Mouse (Mus musculus) stomach, embryonic 15.5 days (tissue): ENCODE data around the gene Hes1. TPM values are rescaled to one million over a fixed set of nuclear protein-coding genes. Genes with fewer than 3 reads are reported as not detected.

Experiments used
- ATAC-seq: fragments of 200-750 bp; cut with Nextera tagmentation; 2 replicates; pipeline ENCODE4 v1.8.0; 2017; ENCODE audit warnings: low read depth, moderate number of reproducible peaks, moderate TSS enrichment; ENCODE audit not compliant: insufficient read depth, low FRiP score
- H3K27ac ChIP-seq: fragments of 300-500 bp; sonication (generic); 2 replicates; pipeline ENCODE4 v1.5.1; 2015; ENCODE audit warnings: mild to moderate bottlenecking, inconsistent platforms
- H3K27me3 ChIP-seq: fragments of 300-500 bp; sonication (generic); replicated peaks from 2 replicates; pipeline ENCODE4 v1.6.1; 2015; ENCODE audit warnings: inconsistent platforms
- H3K36me3 ChIP-seq: fragments of 300-500 bp; sonication (generic); 2 replicates; pipeline ENCODE4 v1.6.1; 2015; ENCODE audit warnings: inconsistent platforms
- H3K4me1 ChIP-seq: fragments of 300-500 bp; sonication (generic); 2 replicates; pipeline ENCODE4 v1.6.1; 2015; ENCODE audit warnings: inconsistent platforms
- H3K4me2 ChIP-seq: fragments of 300-500 bp; sonication (generic); 2 replicates; pipeline ENCODE4 v1.6.1; 2015; ENCODE audit warnings: mild to moderate bottlenecking, inconsistent platforms
- H3K4me3 ChIP-seq: fragments of 300-500 bp; sonication (generic); replicated peaks from 2 replicates; pipeline ENCODE4 v1.5.1; 2015; ENCODE audit warnings: inconsistent platforms
- H3K9ac ChIP-seq: fragments of 300-500 bp; sonication (generic); 2 replicates; pipeline ENCODE4 v1.6.1; 2015; ENCODE audit warnings: inconsistent platforms
- H3K9me3 ChIP-seq: fragments of 300-500 bp; sonication (generic); 2 replicates; pipeline ENCODE4 v1.6.1; 2016; ENCODE audit warnings: inconsistent platforms
- WGBS: fragments of 180-500 bp; shearing (Covaris S2); methylation state at CpG from one replicate; pipeline ENCODE4 v1.1.7; 2015; 5-methylcytosine and 5-hydroxymethylcytosine counted together
- polyA plus RNA-seq: library from polyadenylated mRNA; unstranded; fragments of >200 nt; fragmentation: Nextera tagmentation; extraction: Ambion mirVana; gene quantifications from 2 replicates; pipeline ENCODE4 v1.2.1, GENCODE M21; 2015

The Hes1 gene
- polyA plus RNA-seq, 1 experiment from 2014 or later = 64.4 TPM

GRCm38 (mm10) chr16:30034521-30034920 lies 29.7 kb upstream of the Hes1 start:
- H3K4me1 ChIP-seq = peaks cover 18% of the 10 kb centered on the region
- WGBS = 26% methylated on average over 6 of the region's 6 CpGs
- no peaks in the 10 kb centered on the region for H3K36me3 ChIP-seq
- 0 out of 2 replicates have a peak, but pooled peaks have one; percentile 51 for ATAC-seq
- H3K9ac ChIP-seq = no peak overlapping the region
- H3K27ac ChIP-seq = peak overlapping the region; percentile 41
- no peaks in the 10 kb centered on the region for H3K9me3 ChIP-seq
- no peak overlapping the region for H3K4me3 ChIP-seq
- no peaks in the 10 kb centered on the region for H3K27me3 ChIP-seq
- H3K4me2 ChIP-seq = no peak overlapping the region

- H3K27ac ChIP-seq = peak overlapping the region; percentile 16; the same call in 1 of the 2 replicates
- 69% methylated on average over 5 of the region's 5 CpGs for WGBS
- H3K4me3 ChIP-seq = no peak overlapping the region
- no peaks in the 10 kb centered on the region for H3K27me3 ChIP-seq
- H3K4me1 ChIP-seq = peaks cover 17% of the 10 kb centered on the region
- ATAC-seq = no peak
- H3K9me3 ChIP-seq = no peaks in the 10 kb centered on the region
- H3K4me2 ChIP-seq = no peak overlapping the region
- no peaks in the 10 kb centered on the region for H3K36me3 ChIP-seq
- no peak overlapping the region for H3K9ac ChIP-seq
These were observed 29.2 kb upstream of the Hes1 start for GRCm38 (mm10) chr16:30034979-30035440.

- no peak overlapping the region for H3K4me3 ChIP-seq
- ATAC-seq = no peak
- WGBS = 76% methylated on average over 3 of the region's 3 CpGs
- no peak overlapping the region for H3K4me2 ChIP-seq
- no peaks in the 10 kb centered on the region for H3K9me3 ChIP-seq
- no peak overlapping the region for H3K9ac ChIP-seq
- H3K27ac ChIP-seq = no peak overlapping the region
- no peaks in the 10 kb centered on the region for H3K27me3 ChIP-seq
- H3K4me1 ChIP-seq = peaks cover 16% of the 10 kb centered on the region
- H3K36me3 ChIP-seq = no peaks in the 10 kb centered on the region
These were observed 28.1 kb upstream of the Hes1 start for GRCm38 (mm10) chr16:30036104-30036503.

- no peaks in the 10 kb centered on the region for H3K27me3 ChIP-seq
- no peak overlapping the region for H3K4me3 ChIP-seq
- no peak overlapping the region for H3K9ac ChIP-seq
- no peaks in the 10 kb centered on the region for H3K9me3 ChIP-seq
- H3K4me1 ChIP-seq = peaks cover 13% of the 10 kb centered on the region
- no peak overlapping the region for H3K4me2 ChIP-seq
- ATAC-seq = peak; percentile 56; the same call in 1 of the 2 replicates
- H3K36me3 ChIP-seq = no peaks in the 10 kb centered on the region
- H3K27ac ChIP-seq = no peak overlapping the region
- 37% methylated on average over 15 of the region's 17 CpGs for WGBS
These were observed 25.3 kb upstream of the Hes1 start for GRCm38 (mm10) chr16:30038663-30039593.

- no peak overlapping the region for H3K4me3 ChIP-seq
- peaks cover 6% of the 10 kb centered on the region; the same call in 1 of the 2 replicates for H3K4me1 ChIP-seq
- 71% methylated on average over 2 of the region's 2 CpGs for WGBS
- H3K36me3 ChIP-seq = no peaks in the 10 kb centered on the region
- H3K27ac ChIP-seq = no peak overlapping the region
- no peaks in the 10 kb centered on the region for H3K9me3 ChIP-seq
- ATAC-seq = no peak
- no peak overlapping the region for H3K4me2 ChIP-seq
- H3K27me3 ChIP-seq = no peaks in the 10 kb centered on the region
- H3K9ac ChIP-seq = no peak overlapping the region
These were observed 24.3 kb upstream of the Hes1 start for GRCm38 (mm10) chr16:30039841-30040240.

- Histone ChIP-seq H3K4me2 (no peak overlapping the region), H3K27ac (no peak overlapping the region), H3K4me3 (no peak overlapping the region), H3K27me3 (no peaks in the 10 kb centered on the region), H3K36me3 (no peaks in the 10 kb centered on the region), H3K9ac (no peak overlapping the region), H3K9me3 (no peaks in the 10 kb centered on the region), H3K4me1 (0 out of 2 replicates have a peak, but pooled peaks cover 8% of the 10 kb centered on the region)
- WGBS = 70% methylated on average over 4 of the region's 4 CpGs
- ATAC-seq = no peak
These were observed 21.3 kb upstream of the Hes1 start for GRCm38 (mm10) chr16:30042859-30043258.

- ATAC-seq = peak; percentile 91
- no peak overlapping the region for H3K4me3 ChIP-seq
- peak overlapping the region; percentile 76 for H3K27ac ChIP-seq
- 0 out of 2 replicates have a peak, but pooled peaks cover 5% of the 10 kb centered on the region for H3K4me1 ChIP-seq
- no peaks in the 10 kb centered on the region for H3K27me3 ChIP-seq
- H3K36me3 ChIP-seq = no peaks in the 10 kb centered on the region
- no peak overlapping the region for H3K4me2 ChIP-seq
- no peaks in the 10 kb centered on the region for H3K9me3 ChIP-seq
- H3K9ac ChIP-seq = no peak overlapping the region
- WGBS = 42% methylated on average over 5 of the region's 5 CpGs
These were observed 18.6 kb upstream of the Hes1 start for GRCm38 (mm10) chr16:30045615-30046014.

- no peak for ATAC-seq
- WGBS = 80% methylated on average over 7 of the region's 7 CpGs
- Histone ChIP-seq H3K9me3 (no peaks in the 10 kb centered on the region), H3K4me2 (no peak overlapping the region), H3K4me1 (0 out of 2 replicates have a peak, but pooled peaks cover 7% of the 10 kb centered on the region), H3K27me3 (no peaks in the 10 kb centered on the region), H3K4me3 (no peak overlapping the region), H3K27ac (peak overlapping the region; percentile 72), H3K36me3 (no peaks in the 10 kb centered on the region), H3K9ac (no peak overlapping the region)
These were observed 17.2 kb upstream of the Hes1 start for GRCm38 (mm10) chr16:30047010-30047409.

GRCm38 (mm10) chr16:30047421-30047831 lies 16.8 kb upstream of the Hes1 start:
- Histone ChIP-seq H3K9me3 (no peaks in the 10 kb centered on the region), H3K9ac (no peak overlapping the region), H3K4me2 (no peak overlapping the region), H3K27me3 (no peaks in the 10 kb centered on the region), H3K4me1 (0 out of 2 replicates have a peak, but pooled peaks cover 7% of the 10 kb centered on the region), H3K36me3 (no peaks in the 10 kb centered on the region), H3K27ac (peak overlapping the region; percentile 72), H3K4me3 (no peak overlapping the region)
- ATAC-seq = peak; percentile 54
- WGBS = 42% methylated on average over 11 of the region's 11 CpGs

- peak overlapping the region; percentile 67; the same call in 1 of the 2 replicates for H3K27ac ChIP-seq
- no peak for ATAC-seq
- no peak overlapping the region for H3K4me2 ChIP-seq
These were observed 13.3 kb upstream of the Hes1 start for GRCm38 (mm10) chr16:30050767-30051490.

GRCm38 (mm10) chr16:30052271-30052670 lies 11.9 kb upstream of the Hes1 start:
- H3K4me3 ChIP-seq = no peak overlapping the region
- H3K36me3 ChIP-seq = no peaks in the 10 kb centered on the region
- H3K9me3 ChIP-seq = no peaks in the 10 kb centered on the region
- H3K4me2 ChIP-seq = no peak overlapping the region
- H3K9ac ChIP-seq = no peak overlapping the region
- ATAC-seq = no peak
- H3K27ac ChIP-seq = peak overlapping the region; percentile 83
- H3K27me3 ChIP-seq = no peaks in the 10 kb centered on the region
- H3K4me1 ChIP-seq = peaks cover 22% of the 10 kb centered on the region
- 54% methylated on average over 2 of the region's 2 CpGs for WGBS

More at GRCm38 (mm10) chr16:30050767-30051490, 13.3 kb upstream of the Hes1 start:
- Histone ChIP-seq H3K4me1 (peaks cover 21% of the 10 kb centered on the region), H3K9ac (no peak overlapping the region), H3K4me3 (no peak overlapping the region), H3K36me3 (no peaks in the 10 kb centered on the region), H3K27me3 (no peaks in the 10 kb centered on the region), H3K9me3 (no peaks in the 10 kb centered on the region)
- WGBS = 51% methylated on average over 10 of the region's 10 CpGs
